34 mouse cellular contexts compared by ENCODE assay signal in the genomic region with DNA sequence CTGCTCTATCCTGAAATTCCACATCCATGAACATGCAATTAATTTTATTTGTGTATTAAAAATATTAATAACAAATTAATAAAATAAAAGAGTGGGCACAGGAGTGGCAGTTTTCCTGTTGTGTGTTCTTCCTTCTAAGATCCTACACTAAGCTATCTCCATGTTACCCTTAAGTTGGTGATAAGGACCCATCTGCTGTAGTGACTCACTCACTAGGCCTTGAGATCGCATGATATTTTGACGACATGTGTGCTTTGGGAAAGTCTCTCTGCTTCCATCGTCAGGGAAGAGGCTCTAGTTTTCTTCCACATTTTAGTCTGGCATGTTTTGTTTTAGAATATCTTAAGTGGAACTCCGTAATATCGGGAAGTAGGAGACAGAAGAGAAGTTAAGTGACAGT.
"Had no signal": no experiment of that assay in that cellular context is flagged by ENCODE, and none has a peak within 500 bp of the region (broad histone marks: within the 10 kb centered on the region; RNA-seq: fewer than 3 reads in every experiment).

No protein-coding gene starts in this region.

- H3K4me3 ChIP-seq: heart, embryonic 10.5 days; heart, embryonic 12.5 days; heart, embryonic 13.5 days; heart, embryonic 15.5 days; hindbrain, embryonic 10.5 days; hindbrain, embryonic 12.5 days; hindbrain, embryonic 13.5 days; hindbrain, embryonic 15.5 days; intestine, embryonic 15.5 days; kidney, embryonic 15.5 days; layer of hippocampus, adult 2 months had no signal

- ATAC-seq: hindbrain, embryonic 16.5 days; hindbrain, postnatal 0 days; inflammation-experienced regulatory T-cells, adult 6 months; intestine, embryonic 15.5 days; intestine, embryonic 16.5 days; intestine, postnatal 0 days had no signal

- H3K27ac ChIP-seq: heart, embryonic 10.5 days; heart, embryonic 13.5 days; heart, embryonic 15.5 days; hindbrain, embryonic 10.5 days; hindbrain, embryonic 12.5 days; hindbrain, embryonic 13.5 days; hindbrain, embryonic 14.5 days; hindbrain, embryonic 15.5 days; hindbrain, postnatal 0 days; intestine, embryonic 15.5 days; kidney, embryonic 15.5 days; kidney, postnatal 0 days; layer of hippocampus, adult 2 months had no signal

- DNase-seq: heart, postnatal 10 days; heart, postnatal 14 days; heart, postnatal 36 days; heart, postnatal 4 days; kidney, adult 11 months; kidney, adult 18-20 months; kidney, adult 2 months; kidney, adult 8-10 months; kidney, adult 9 months; kidney, postnatal 10 days; kidney, postnatal 14 days; kidney, postnatal 25 days; kidney, postnatal 36 days; kidney, postnatal 4 days; layer of hippocampus, adult 9-11 months; layer of hippocampus, postnatal 36 days had no signal

- H3K9ac ChIP-seq: heart, embryonic 12.5 days; heart, embryonic 13.5 days; heart, embryonic 15.5 days; hindbrain, embryonic 12.5 days; hindbrain, embryonic 13.5 days; hindbrain, embryonic 14.5 days; hindbrain, embryonic 15.5 days; intestine, embryonic 15.5 days; kidney, embryonic 15.5 days had no signal

- H3K4me1 ChIP-seq: hindbrain, embryonic 10.5 days; hindbrain, embryonic 12.5 days; intestine, embryonic 15.5 days had no signal

- H3K36me3 ChIP-seq: heart, embryonic 10.5 days; heart, embryonic 12.5 days; heart, embryonic 13.5 days; heart, embryonic 15.5 days; hindbrain, embryonic 10.5 days; hindbrain, embryonic 12.5 days; hindbrain, embryonic 13.5 days; hindbrain, embryonic 15.5 days; intestine, embryonic 15.5 days; kidney, embryonic 15.5 days had no signal

- H3K27me3 ChIP-seq: heart, embryonic 12.5 days; heart, embryonic 13.5 days; heart, embryonic 15.5 days; hindbrain, embryonic 12.5 days; hindbrain, embryonic 13.5 days; hindbrain, embryonic 15.5 days; intestine, embryonic 15.5 days; kidney, embryonic 15.5 days had no signal

- H3K9me3 ChIP-seq: heart, embryonic 10.5 days; heart, embryonic 12.5 days; heart, embryonic 13.5 days; heart, embryonic 15.5 days; hindbrain, embryonic 10.5 days; hindbrain, embryonic 12.5 days; hindbrain, embryonic 13.5 days; hindbrain, embryonic 15.5 days; intestine, embryonic 15.5 days; kidney, embryonic 15.5 days had no signal
